Mouse (Mus musculus): ENCODE data around the gene Sema3d.

- TF ChIP-seq CTCF (IDR thresholded peaks at IDR 0.05; ENCODE audit: low read depth) (no peak), EP300 (optimal IDR thresholded peaks at IDR 0.05) (no peak)
These were observed 192.1 kb downstream of the Sema3d start for GRCm38 (mm10) chr5:12575262-12575661.

Data from stomach, postnatal 0 days (tissue).